Mouse (Mus musculus): ENCODE measurements around the gene Defb9.
"Not testable (repeated sequence)": the region's sequence is repeated elsewhere in the genome, so short reads cannot be mapped to it uniquely, and the experiment has no call there.

Defb9 gene

DNA sequence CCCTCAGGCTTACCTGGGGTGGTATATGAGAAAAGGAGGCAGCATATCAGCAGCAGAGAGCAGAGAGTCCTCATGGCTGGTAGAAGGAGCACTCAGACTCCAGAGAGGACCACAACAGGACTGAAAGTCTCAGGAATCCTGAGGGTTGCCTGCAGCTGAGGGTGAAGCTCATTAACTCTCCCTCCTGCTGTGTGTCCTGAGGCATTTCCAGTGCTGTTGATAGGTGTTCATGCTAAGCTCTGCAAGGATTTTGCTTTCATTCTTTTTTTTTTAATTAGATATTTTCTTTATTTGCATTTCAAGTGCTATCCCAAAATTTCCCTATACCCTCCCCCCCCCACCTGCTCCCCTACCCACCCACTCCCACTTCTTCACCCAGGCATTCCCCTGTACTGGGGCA lies at the start of gene Defb9:
TSS of gene Defb9 (minus strand) at position 101 of the 400 bp plus-strand sequence.
- DNase-seq (ENCODE audit: low spot score in 2 of 2) = not testable (repeated sequence)

DNA sequence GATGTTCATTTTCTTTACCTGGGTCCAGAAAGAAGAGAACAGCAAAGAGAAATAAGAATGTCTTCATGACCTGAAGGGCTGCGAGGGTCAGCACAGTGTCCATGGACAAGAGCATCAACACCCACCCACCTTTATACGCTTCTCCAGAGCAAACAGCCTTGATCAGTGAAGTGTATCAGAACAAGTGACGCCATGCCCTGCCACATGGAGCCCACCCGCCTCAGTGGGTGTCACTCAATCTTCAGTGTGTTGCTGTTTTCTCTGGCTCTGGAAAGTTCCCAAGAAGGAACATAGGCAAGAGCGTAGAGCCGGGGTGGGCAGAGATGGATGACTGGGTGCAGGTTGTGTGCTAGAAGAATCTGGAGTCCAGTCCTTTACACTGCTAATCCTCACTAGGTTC lies 47.4 kb upstream of the Defb9 start, which contains the start of gene Defb15:
TSS of gene Defb15 (minus strand) at position 101 of the 400 bp plus-strand sequence.
- no peak for DNase-seq (ENCODE audit: low spot score in 2 of 2)

DNA sequence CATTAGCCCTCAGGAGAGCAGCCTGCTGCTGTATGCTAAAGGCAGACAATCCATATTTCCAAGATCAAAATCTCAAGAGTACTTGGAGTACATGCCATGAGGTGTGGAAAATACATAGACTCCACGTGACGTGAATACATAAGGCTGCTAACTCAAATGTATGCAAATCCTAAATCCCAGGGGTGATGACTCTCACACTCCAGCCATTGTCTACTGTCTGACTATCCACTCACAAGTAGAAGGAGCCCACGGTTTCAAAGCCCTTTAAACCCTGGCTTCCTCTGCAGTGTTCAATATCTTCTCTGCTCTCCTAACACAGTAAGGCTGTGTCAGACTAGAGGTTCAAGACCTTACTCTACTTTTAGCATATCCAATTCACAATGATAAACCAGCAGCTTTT lies 45.5 kb upstream of the Defb9 start:
- DNase-seq (ENCODE audit: low spot score in 2 of 2) = not testable (repeated sequence)

DNA sequence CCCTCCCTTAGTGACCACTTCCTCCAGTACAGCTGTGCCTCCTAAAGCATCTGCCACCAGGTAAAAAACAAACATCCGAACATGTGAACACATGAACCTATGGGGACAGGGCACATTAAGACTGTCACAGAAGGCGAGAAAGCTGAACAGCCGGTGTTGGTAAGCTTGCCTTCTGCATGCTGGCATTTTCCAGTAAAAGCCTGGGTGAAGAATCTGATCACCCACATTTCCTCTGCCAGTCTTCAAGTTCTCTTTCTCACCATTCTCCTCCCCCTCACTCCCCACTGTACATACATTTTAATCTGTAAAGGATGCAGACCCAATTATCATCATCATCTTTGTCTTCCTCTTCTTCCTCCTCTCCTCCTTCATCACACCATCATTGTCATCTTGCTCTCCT lies 30.4 kb upstream of the Defb9 start:
- no peak for DNase-seq (ENCODE audit: low spot score in 2 of 2)

DNA sequence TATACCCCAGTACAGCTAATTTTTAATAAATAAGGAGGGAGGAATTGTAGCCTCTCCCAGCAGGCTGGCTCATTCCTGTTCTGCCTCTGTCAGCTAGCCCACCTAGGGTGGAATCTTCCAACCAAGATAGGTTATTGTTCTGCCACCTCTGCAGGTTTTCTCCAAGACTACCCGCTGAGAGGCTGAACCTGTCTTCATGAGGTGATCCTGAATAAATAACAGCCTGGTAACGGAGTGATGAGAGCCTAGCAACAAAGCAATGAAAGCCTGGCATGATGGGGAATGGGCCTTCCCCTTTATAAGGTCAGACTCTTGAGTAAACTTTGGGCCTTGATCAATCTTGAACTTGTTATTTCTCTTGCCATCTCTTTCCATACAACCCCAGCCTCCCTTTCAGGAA lies 27.3 kb upstream of the Defb9 start:
- no peak for DNase-seq (ENCODE audit: low spot score in 2 of 2)

DNA sequence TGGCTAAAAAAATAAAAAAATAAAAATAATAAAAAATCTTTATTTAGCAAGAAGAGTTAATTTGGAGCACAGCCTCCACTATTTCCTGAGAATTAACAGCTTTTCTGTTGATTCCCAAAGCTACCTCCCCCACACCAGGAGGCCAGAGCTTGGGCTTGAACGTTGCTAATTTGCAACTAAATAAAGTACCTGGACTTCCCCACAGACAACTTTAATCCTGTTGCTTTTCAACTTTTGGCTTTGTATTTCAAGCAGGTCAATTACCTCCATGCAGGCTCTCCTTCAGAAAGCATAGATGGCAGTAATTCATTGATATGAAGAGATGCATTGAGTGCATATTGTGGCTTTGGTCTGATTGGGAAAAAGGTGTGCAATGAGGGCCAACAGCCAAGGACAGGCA lies 26.7 kb upstream of the Defb9 start:
- no peak for DNase-seq (ENCODE audit: low spot score in 2 of 2)

DNA sequence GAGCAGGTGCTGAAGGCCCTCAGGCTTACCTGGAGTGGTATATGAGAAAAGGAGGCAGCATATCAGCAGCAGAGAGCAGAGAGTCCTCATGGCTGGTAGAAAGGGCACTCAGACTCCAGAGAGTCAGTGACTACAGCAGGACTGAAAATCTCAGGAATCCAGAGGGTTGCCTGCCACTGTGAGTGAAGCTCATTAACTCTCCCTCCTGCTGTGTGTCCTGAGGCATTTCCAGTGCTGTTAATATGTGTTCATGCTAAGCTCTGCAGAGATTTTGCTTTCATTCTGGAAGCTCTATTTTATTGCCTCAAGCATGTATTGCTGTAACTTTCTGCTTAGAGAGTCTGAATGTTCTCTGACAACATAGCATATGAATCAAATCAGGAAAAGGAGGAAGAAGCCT lies 21.1 kb upstream of the Defb9 start, which contains the start of gene Defb11:
TSS of gene Defb11 (minus strand) at position 123 of the 400 bp plus-strand sequence.
- DNase-seq (ENCODE audit: low spot score in 2 of 2) = not testable (repeated sequence)

DNA sequence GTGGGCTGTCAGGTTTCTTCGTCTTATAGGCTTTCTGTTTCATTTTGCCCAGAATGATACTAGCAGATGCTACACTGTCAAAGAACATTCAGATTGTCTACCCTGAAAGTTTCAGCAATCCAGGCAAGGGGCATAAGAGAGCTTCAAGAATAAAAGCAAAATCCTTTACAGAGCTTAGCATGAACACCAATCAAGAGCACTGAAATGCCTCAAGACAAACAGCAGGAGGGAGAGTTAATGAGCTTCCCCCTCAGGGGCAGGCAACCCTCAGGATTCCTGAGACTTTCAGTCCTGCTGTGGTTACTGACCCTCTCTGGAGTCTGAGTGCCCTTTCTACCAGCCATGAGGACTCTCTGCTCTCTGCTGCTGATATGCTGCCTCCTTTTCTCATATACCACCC lies 26.6 kb downstream of the Defb9 start, which contains the start of gene Defb10:
TSS of gene Defb10 (plus strand) at position 316 of the 400 bp plus-strand sequence.
- DNase-seq (ENCODE audit: low spot score in 2 of 2) = not testable (repeated sequence)

All from spleen, postnatal 14 days (tissue).